Mouse (Mus musculus) thymus, adult 2 months (tissue): ENCODE results near the gene Ltbp1.

Experiments
- CTCF ChIP-seq: fragments of 200-500 bp; IDR thresholded peaks from 2 replicates; pipeline ENCODE4 v1.5.1; 2012; ENCODE audit warnings: mild to moderate bottlenecking, control low read depth, low read length, moderate library complexity, borderline replicate concordance; ENCODE audit not compliant: control insufficient read depth, poor library complexity, insufficient read depth; ENCODE audit errors: extremely low read depth
- POLR2A ChIP-seq: fragments of 200-500 bp; IDR thresholded peaks from 2 replicates; pipeline ENCODE4 v1.6.1; 2012; ENCODE audit warnings: mild to moderate bottlenecking, low read length, control low read depth, moderate library complexity; ENCODE audit not compliant: control insufficient read depth, poor library complexity, insufficient read depth; ENCODE audit errors: extremely low read depth

DNA sequence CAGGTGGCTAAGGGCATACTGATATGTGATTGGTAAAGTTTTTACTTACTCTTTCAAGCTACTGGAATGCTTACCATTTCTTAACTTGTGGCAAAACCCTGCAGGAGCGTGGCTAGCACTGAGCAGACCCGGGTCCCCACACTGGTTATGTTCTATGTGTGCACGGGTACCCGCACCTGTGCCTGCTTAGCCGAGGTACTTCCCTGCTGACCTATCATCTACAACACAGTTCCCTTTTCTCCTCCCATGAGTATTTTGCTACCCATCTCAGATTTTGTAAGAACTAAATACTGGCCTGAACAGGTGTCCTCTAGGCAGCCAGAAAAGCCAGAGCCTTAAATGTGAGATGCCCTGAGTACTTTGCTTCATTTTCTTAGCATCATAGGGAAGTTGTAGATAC, 247.2 kb downstream of the Ltbp1 start:
- TF ChIP-seq CTCF, result no peak
- TF ChIP-seq POLR2A, result no peak
